Mouse (Mus musculus) heart, embryonic 16.5 days (tissue): Measurements from ENCODE around the gene Nek8. TPM values are rescaled to one million over a fixed set of nuclear protein-coding genes. Genes with fewer than 3 reads are reported as not detected.

ENCODE experiments used
- ATAC-seq: fragments of 200-750 bp; cut with Nextera tagmentation; replicated peaks from 2 replicates; pipeline ENCODE4 v1.8.0; 2017; ENCODE audit warnings: moderate number of reproducible peaks; ENCODE audit not compliant: insufficient read depth, low FRiP score; ENCODE audit errors: extremely low read depth
- H3K27ac ChIP-seq: fragments of 300-500 bp; sonication (generic); 2 replicates; pipeline ENCODE4 v1.5.1; 2014; ENCODE audit warnings: mild to moderate bottlenecking, low read length, control low read depth, moderate library complexity
- H3K27me3 ChIP-seq: fragments of 300-500 bp; sonication (generic); 2 replicates; pipeline ENCODE4 v1.6.1; 2014; ENCODE audit warnings: low read length, mixed read lengths; ENCODE audit not compliant: control insufficient read depth, insufficient read depth
- H3K36me3 ChIP-seq: fragments of 300-500 bp; sonication (generic); 2 replicates; pipeline ENCODE4 v1.6.1; 2014; ENCODE audit not compliant: control insufficient read depth, insufficient read depth
- H3K4me1 ChIP-seq: fragments of 300-500 bp; sonication (generic); 2 replicates; pipeline ENCODE4 v1.6.1; 2014; ENCODE audit warnings: low read length, mixed read lengths; ENCODE audit not compliant: control insufficient read depth, insufficient read depth
- H3K4me2 ChIP-seq: fragments of 300-500 bp; sonication (generic); 2 replicates; pipeline ENCODE4 v1.6.1; 2014; ENCODE audit warnings: low read depth, mild to moderate bottlenecking, control low read depth, low read length
- H3K4me3 ChIP-seq: fragments of 300-500 bp; sonication (generic); 2 replicates; pipeline ENCODE4 v1.5.1; 2014; ENCODE audit warnings: mild to moderate bottlenecking, control low read depth, low read length
- H3K9ac ChIP-seq: fragments of 300-500 bp; sonication (generic); 2 replicates; pipeline ENCODE4 v1.6.1; 2014; ENCODE audit warnings: low read length, control low read depth
- H3K9me3 ChIP-seq: fragments of 300-500 bp; sonication (generic); replicated peaks from 2 replicates; pipeline ENCODE4 v1.6.1; 2016; ENCODE audit warnings: low read length; ENCODE audit not compliant: control insufficient read depth
- WGBS: fragments of 180-500 bp; shearing (Covaris S2); extraction: QIAGEN DNeasy Blood & Tissue Kit; methylation state at CpG from one replicate; pipeline ENCODE4 v1.1.7; 2014; 5-methylcytosine and 5-hydroxymethylcytosine counted together
- polyA plus RNA-seq: library from polyadenylated mRNA; unstranded; fragments of >200 nt; fragmentation: Nextera tagmentation; extraction: Ambion mirVana; gene quantifications from 2 replicates; pipeline ENCODE4 v1.2.1, GENCODE M21; 2015

Gene Nek8
- polyA plus RNA-seq, 1 experiment from 2014 or later, result 17.7 TPM

DNA sequence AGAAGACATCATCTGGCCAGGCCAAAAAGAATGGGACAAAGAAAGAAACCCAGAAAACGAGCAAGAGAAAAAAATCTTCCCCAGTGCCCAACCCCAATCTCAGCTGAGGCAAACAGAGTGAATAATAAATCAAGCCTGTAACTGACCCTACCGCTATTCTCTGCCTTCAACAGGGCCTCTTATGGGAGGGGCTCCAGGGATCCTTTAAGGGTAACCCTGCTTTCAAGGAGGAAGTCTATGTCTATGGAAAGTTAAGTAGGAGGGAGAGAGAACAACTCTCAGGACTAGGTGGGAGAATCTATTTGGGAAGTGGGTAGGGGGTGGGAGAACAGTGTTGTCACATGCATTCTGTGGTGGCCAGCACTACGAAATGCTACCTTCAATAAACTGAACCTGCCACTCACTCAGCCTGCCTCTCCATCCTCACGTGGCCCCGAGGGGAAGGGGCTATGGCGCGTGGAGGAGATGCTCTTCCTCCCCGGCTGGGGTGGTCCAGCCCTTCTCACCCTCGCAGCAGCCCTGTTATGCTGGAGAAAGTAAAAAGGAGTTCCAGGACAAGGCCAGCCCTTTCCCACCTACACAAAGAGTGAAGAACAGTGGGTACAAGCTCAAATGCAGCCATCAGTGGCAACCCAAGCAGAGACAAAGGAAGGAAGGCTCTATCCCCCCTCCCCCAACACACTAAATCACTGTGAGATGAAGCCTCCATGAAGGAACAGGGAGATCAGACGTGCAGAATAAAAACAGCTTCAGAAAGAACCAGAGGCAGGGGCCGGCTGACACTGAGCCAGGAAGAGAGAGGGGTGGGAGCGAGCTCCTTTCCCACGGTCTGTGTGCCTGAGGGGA is 29.1 kb upstream of the Nek8 start:
- H3K4me2 ChIP-seq, result no peak overlapping the region
- no peak overlapping the region for H3K4me3 ChIP-seq
- H3K27me3 ChIP-seq, result no peaks in the 10 kb centered on the region
- no peak overlapping the region for H3K27ac ChIP-seq
- no peaks in the 10 kb centered on the region for H3K9me3 ChIP-seq
- no peaks in the 10 kb centered on the region for H3K4me1 ChIP-seq
- peaks cover 56% of the 10 kb centered on the region for H3K36me3 ChIP-seq
- H3K9ac ChIP-seq, result no peak overlapping the region
- ATAC-seq, result no peak
- 78% methylated on average over 13 of the region's 13 CpGs for WGBS

DNA sequence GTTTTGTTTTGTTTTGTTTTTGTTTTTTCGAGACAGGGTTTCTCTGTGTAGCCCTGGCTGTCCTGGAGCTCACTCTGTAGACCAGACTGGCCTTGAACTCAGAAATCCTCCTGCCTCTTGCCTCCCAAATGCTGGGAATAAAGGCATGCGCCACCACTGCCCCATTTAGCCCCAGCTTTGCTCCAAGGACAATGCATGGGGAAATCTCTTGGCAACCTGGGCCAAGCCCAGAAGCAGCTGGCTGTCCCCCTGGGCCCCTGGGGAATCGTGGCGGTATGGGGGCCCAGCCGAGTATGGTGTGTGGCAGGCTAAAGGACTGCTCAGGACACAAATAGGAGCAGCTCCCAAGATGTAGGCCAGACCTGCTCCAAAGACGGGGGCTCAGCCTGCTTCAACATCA is 27.8 kb upstream of the Nek8 start:
- no peak overlapping the region for H3K27ac ChIP-seq
- no peak overlapping the region for H3K9ac ChIP-seq
- H3K9me3 ChIP-seq, result no peaks in the 10 kb centered on the region
- H3K4me2 ChIP-seq, result no peak overlapping the region
- peaks cover 44% of the 10 kb centered on the region for H3K36me3 ChIP-seq
- no peak for ATAC-seq
- no peak overlapping the region for H3K4me3 ChIP-seq
- H3K27me3 ChIP-seq, result no peaks in the 10 kb centered on the region
- WGBS, result 77% methylated on average over 6 of the region's 6 CpGs
- H3K4me1 ChIP-seq, result no peaks in the 10 kb centered on the region

DNA sequence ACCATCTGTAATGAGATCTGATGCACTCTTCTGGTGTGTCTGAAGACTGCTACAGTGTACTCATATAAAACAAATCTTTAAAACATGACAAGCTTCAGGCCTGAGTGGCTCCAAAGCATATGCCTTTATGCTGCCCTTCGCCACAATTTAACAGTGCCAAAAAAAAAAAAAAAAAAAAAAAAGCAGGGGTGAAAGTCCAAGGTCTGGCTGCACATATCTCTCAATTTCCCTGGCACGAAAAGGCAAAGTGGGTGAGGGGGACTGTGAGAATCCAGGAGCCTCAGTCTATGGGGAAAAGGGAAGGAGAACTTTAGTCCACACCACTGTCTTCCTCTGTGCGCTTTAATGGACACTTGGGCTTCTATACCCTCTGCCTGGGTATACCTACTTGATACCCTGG is 25.9 kb upstream of the Nek8 start:
- Histone ChIP-seq H3K9ac (no peak overlapping the region), H3K9me3 (no peaks in the 10 kb centered on the region), H3K27ac (no peak overlapping the region), H3K36me3 (peaks cover 25% of the 10 kb centered on the region), H3K4me3 (no peak overlapping the region), H3K4me1 (no peaks in the 10 kb centered on the region), H3K27me3 (no peaks in the 10 kb centered on the region), H3K4me2 (no peak overlapping the region)
- ATAC-seq, result no peak
- WGBS, result 90% methylated on average over 3 of the region's 3 CpGs

DNA sequence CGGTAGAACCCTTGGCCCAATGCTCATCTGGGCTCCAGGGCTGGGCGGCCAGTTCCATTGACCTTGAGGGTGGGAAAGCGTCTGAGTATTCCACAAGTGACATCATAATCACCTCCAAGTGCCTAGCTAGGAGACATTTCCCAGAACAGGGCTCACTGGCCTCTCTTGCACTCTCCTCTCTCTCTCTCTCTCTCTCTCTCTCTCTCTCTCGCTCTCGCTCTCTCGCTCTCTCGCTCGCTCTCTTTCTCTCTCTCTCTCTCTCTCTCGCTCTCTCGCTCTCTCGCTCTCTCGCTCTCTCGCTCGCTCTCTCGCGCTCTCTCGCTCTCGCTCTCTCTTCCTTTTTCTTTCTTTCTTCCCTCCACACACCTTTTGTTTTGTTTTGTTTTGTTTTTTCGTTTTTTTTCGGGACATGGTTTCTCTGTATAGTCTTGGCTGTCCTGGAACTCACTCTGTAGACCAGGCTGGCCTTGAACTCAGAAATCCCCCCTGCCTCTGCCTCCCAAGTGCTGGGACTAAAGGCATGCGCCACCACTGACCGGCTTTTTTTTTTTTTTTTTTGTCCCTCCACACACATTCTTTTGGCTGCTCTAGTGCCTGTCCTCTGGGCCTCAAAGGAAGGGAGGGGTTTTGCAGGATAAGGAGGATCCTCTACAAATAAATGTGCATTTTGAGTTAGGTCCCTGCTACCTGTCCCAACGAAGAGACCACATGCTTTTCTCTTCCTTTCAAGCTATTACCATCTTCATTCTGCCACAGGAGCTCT is 18.8 kb upstream of the Nek8 start:
- H3K4me1 ChIP-seq, result peaks cover 7% of the 10 kb centered on the region; the same call in 1 of the 2 replicates
- no peak for ATAC-seq
- WGBS, result 48% methylated on average over 22 of the region's 23 CpGs
- H3K27me3 ChIP-seq, result no peaks in the 10 kb centered on the region
- H3K9me3 ChIP-seq, result no peaks in the 10 kb centered on the region
- H3K9ac ChIP-seq, result peak overlapping the region; percentile 70
- no peak overlapping the region for H3K27ac ChIP-seq
- H3K36me3 ChIP-seq, result peaks cover 16% of the 10 kb centered on the region
- H3K4me2 ChIP-seq, result peak overlapping the region; percentile 70
- H3K4me3 ChIP-seq, result peak overlapping the region; percentile 57

DNA sequence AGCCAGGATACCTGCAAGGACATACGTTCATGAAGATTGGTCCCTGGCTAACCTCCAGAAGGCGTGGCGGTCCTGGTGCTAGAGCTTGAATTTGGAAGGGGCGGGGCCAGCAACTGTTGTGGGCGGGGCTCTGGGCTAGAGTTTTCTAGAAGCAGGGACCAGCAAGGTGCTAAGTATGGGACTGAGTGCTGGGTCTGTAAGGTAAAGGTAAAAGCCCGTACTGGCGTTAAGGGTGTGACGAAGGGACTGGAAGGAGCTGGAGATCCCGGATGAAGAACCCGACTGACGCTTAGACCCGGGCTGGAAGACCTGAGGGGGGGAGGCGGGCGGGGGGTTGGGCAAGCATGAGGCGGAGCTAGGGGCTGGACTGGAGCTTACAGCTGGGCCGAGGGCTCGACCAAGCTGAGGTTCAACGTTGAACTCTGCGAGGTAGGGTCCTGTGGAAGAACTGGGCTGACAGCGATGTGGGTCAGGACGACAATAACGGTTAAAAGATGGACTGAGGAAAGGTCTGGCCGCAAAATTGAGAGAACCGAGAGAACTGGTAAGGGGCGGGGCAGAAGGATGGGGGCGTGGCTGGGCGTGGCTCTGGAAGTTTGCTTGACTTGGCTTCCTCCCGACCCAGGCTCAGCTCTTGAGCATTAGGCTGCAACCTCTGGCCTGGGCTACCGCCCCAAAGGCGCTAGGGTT is 18.1 kb upstream of the Nek8 start:
- no peak overlapping the region for H3K27ac ChIP-seq
- no peaks in the 10 kb centered on the region for H3K27me3 ChIP-seq
- peak; percentile 73 for ATAC-seq
- H3K36me3 ChIP-seq, result peaks cover 16% of the 10 kb centered on the region
- peak overlapping the region; percentile 57 for H3K4me3 ChIP-seq
- H3K9ac ChIP-seq, result peak overlapping the region; percentile 70
- 3% methylated on average over 30 of the region's 30 CpGs for WGBS
- H3K9me3 ChIP-seq, result no peaks in the 10 kb centered on the region
- H3K4me1 ChIP-seq, result peaks cover 11% of the 10 kb centered on the region; the same call in 1 of the 2 replicates
- peak overlapping the region; percentile 70 for H3K4me2 ChIP-seq

DNA sequence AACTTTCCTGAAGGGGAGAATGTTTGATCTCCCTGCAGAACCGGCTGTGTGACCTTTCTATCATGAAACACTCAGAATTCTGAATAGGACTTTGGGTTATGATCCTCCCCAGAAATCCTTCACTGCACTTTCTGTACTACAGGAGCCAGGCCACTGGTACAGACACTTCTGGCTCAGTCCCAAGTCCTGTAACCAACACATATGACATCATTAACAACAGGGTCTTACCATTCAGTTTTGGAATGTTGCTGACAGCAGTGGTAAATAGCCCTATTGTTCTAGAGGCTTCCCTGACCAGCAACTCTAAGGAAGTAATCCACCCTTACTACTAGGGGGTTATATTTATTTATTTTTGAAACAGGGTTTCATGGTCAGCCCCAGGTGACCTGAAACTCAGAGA is 16.6 kb upstream of the Nek8 start, which contains the start of gene Proca1:
Proca1 (plus strand) TSS at position 280 of the 400 bp plus-strand sequence.
- Histone ChIP-seq H3K4me1 (peaks cover 18% of the 10 kb centered on the region), H3K4me2 (peak within 1 kb of the TSS; percentile 70; the same call in 1 of the 2 replicates), H3K27ac (no peak within 1 kb of the TSS), H3K4me3 (no peak within 1 kb of the TSS), H3K27me3 (no peaks in the 10 kb centered on the region), H3K9me3 (no peaks in the 10 kb centered on the region), H3K36me3 (peaks cover 16% of the 10 kb centered on the region), H3K9ac (no peak within 1 kb of the TSS)
- no peak for ATAC-seq
- 48% methylated on average over 1 of the region's 1 CpGs for WGBS

DNA sequence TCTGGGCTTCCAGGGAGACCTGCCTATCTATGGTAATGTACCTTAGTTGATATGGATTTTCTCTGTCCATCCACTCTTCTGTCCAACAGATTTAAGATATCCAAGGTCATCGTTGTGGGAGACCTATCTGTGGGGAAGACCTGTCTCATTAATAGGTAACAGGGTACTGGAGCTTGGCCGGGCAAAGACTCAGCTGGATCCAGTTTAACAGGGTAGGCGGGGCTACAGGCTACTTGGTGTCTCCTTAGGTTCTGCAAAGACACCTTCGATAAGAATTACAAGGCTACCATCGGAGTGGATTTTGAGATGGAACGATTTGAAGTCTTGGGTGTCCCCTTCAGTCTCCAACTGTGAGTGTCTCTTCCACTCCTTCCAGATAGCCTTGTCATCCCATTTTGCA is 13.6 kb upstream of the Nek8 start:
- Histone ChIP-seq H3K4me3 (no peak overlapping the region), H3K4me1 (peaks cover 19% of the 10 kb centered on the region), H3K4me2 (peak overlapping the region; percentile 79; the same call in 1 of the 2 replicates), H3K27ac (no peak overlapping the region), H3K9ac (no peak overlapping the region), H3K36me3 (peaks cover 16% of the 10 kb centered on the region), H3K9me3 (no peaks in the 10 kb centered on the region), H3K27me3 (no peaks in the 10 kb centered on the region)
- 74% methylated on average over 6 of the region's 6 CpGs for WGBS
- ATAC-seq, result no peak

DNA sequence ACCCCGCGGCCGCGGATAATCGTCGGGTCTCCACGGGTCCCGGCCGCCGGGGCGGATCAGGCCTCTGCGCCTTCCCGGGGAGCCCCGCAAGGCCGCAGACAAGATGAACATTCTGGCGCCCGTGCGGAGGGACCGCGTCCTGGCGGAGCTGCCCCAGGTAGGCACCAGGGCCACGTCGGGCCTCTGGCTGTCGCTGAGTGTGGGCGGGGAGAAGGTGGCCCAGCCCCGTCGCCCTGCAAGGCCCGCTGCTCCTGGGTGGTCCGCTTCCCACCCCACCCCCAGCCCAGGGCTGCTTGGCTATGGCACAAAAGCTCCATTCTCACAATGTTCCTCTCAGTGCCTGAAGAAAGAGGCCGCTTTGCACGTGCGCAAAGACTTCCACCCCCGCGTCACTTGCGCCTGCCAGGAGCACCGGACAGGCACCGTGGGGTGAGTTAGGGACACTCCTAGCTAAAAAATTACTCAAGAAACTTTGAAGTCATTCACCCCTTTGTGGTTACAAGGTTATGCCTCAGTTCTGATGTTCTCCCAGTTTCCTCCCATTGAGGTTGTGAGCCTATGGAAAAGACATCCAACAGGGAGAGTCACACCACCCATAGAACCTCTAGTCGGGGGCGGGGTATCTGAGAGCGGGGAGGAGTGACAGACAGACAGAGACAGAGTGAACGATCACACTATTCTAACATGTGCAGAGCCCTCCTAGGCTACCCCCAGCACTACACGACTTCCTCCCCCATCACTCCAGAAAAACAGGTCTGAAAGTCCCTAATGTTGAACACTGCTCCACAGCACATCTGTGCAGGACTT is 13.0 kb upstream of the Nek8 start:
- peak; percentile 78 for ATAC-seq
- H3K9ac ChIP-seq, result peak overlapping the region; percentile 82
- no peaks in the 10 kb centered on the region for H3K27me3 ChIP-seq
- peak overlapping the region; percentile 79 for H3K4me2 ChIP-seq
- H3K4me3 ChIP-seq, result peak overlapping the region; percentile 64
- peaks cover 16% of the 10 kb centered on the region for H3K36me3 ChIP-seq
- peak overlapping the region; percentile 90 for H3K27ac ChIP-seq
- no peaks in the 10 kb centered on the region for H3K9me3 ChIP-seq
- peaks cover 16% of the 10 kb centered on the region for H3K4me1 ChIP-seq
- 2% methylated on average over 42 of the region's 42 CpGs for WGBS
